Mouse (Mus musculus) gastrocnemius, postnatal 14 days (tissue): ENCODE measurements around the gene Prkag2. TPM values are rescaled to one million over a fixed set of nuclear protein-coding genes. Genes with fewer than 3 reads are reported as not detected.

ENCODE experiments used
- DNase-seq: peaks from one replicate; pipeline ENCODE4 v3.0.0; 2021; ENCODE audit warnings: mixed read lengths
- intact Hi-C: fragments of 180-260 bp; cut with DNase I; formaldehyde crosslinking; loops from one replicate; pipeline ENCODE4 v1.15.1; 2025; ENCODE audit warnings: low total_unique reads
- total RNA-seq, 2 experiments: library from RNA; stranded (reverse); gene quantifications; 2 replicates each; pipeline ENCODE4 v1.2.3; 2021

Gene Prkag2
- total RNA-seq, 2 experiments from 2014 or later, result 13.1 to 15.1 TPM

- no peak for DNase-seq
- intact Hi-C loops, result loop anchor here (5.0 kb wide), 2 partner anchors 110 to 335 kb away; no protein-coding TSS in a partner anchor
Measured at GRCm38 (mm10) chr5:25012134-25012533, 88.3 kb downstream of the Prkag2 start.

GRCm38 (mm10) chr5:25011019-25011485, 89.4 kb downstream of the Prkag2 start:
- intact Hi-C loops, result loop anchor here (5.0 kb wide), 2 partner anchors 109 to 334 kb away; no protein-coding TSS in a partner anchor
- peak; percentile 81 for DNase-seq

- DNase-seq, result peak; percentile 92
- intact Hi-C loops, result loop anchor here (5.0 kb wide), 2 partner anchors 108 to 333 kb away; no protein-coding TSS in a partner anchor
Measured at GRCm38 (mm10) chr5:25010438-25010892, 90.0 kb downstream of the Prkag2 start.

- no peak for DNase-seq
- intact Hi-C loops, result loop anchor here (5.0 kb wide), 2 partner anchors 107 to 332 kb away; no protein-coding TSS in a partner anchor
Measured at GRCm38 (mm10) chr5:25009770-25010169, 90.7 kb downstream of the Prkag2 start.

GRCm38 (mm10) chr5:25008966-25009365, 91.5 kb downstream of the Prkag2 start:
- intact Hi-C loops, result no loop called here
- DNase-seq, result no peak

- intact Hi-C loops, result no loop called here
- peak; percentile 82 for DNase-seq
Measured at GRCm38 (mm10) chr5:25006848-25007247, 93.6 kb downstream of the Prkag2 start.

GRCm38 (mm10) chr5:25005532-25006129, 94.8 kb downstream of the Prkag2 start:
- intact Hi-C loops, result no loop called here
- DNase-seq, result no peak

- intact Hi-C loops, result no loop called here
Measured at GRCm38 (mm10) chr5:25001391-25001794, 99.0 kb downstream of the Prkag2 start.

GRCm38 (mm10) chr5:24999351-24999750, 101.1 kb downstream of the Prkag2 start:
- intact Hi-C loops, result no loop called here
- DNase-seq, result no peak

More at GRCm38 (mm10) chr5:25001391-25001794, 99.0 kb downstream of the Prkag2 start:
- DNase-seq, result no peak

GRCm38 (mm10) chr5:24995576-24996100, 104.8 kb downstream of the Prkag2 start:
- intact Hi-C loops, result no loop called here
- DNase-seq, result peak; percentile 33

GRCm38 (mm10) chr5:24993190-24993589, 107.3 kb downstream of the Prkag2 start:
- intact Hi-C loops, result no loop called here

GRCm38 (mm10) chr5:24991575-24991974, 108.9 kb downstream of the Prkag2 start:
- DNase-seq, result no peak
- intact Hi-C loops, result no loop called here

More at GRCm38 (mm10) chr5:24993190-24993589, 107.3 kb downstream of the Prkag2 start:
- no peak for DNase-seq

- intact Hi-C loops, result no loop called here
- no peak for DNase-seq
Measured at GRCm38 (mm10) chr5:24990460-24990859, 110.0 kb downstream of the Prkag2 start.

GRCm38 (mm10) chr5:24989683-24990082, 110.8 kb downstream of the Prkag2 start:
- intact Hi-C loops, result no loop called here
- no peak for DNase-seq

- intact Hi-C loops, result no loop called here
- no peak for DNase-seq
Measured at GRCm38 (mm10) chr5:24986956-24987355, 113.5 kb downstream of the Prkag2 start.

- intact Hi-C loops, result no loop called here
- no peak for DNase-seq
Measured at GRCm38 (mm10) chr5:24986204-24986940, 114.1 kb downstream of the Prkag2 start.

GRCm38 (mm10) chr5:24985434-24986176, 114.8 kb downstream of the Prkag2 start:
- no peak for DNase-seq
- intact Hi-C loops, result no loop called here

- intact Hi-C loops, result no loop called here
- no peak for DNase-seq
Measured at GRCm38 (mm10) chr5:24984157-24984556, 116.3 kb downstream of the Prkag2 start.

GRCm38 (mm10) chr5:24983539-24983938, 116.9 kb downstream of the Prkag2 start:
- peak; percentile 40 for DNase-seq
- intact Hi-C loops, result no loop called here

- no peak for DNase-seq
- intact Hi-C loops, result no loop called here
Measured at GRCm38 (mm10) chr5:24982258-24982657, 118.2 kb downstream of the Prkag2 start.
